Mouse (Mus musculus) lung, adult 2 months (tissue): ENCODE measurements around the gene Igf2bp3.

ENCODE experiments used
- CTCF ChIP-seq: fragments of 200-500 bp; IDR thresholded peaks from 2 replicates; pipeline ENCODE4 v1.5.1; 2011; ENCODE audit warnings: mild to moderate bottlenecking, low read length, control low read depth; ENCODE audit not compliant: insufficient read depth
- POLR2A ChIP-seq: fragments of 200-500 bp; IDR thresholded peaks from 2 replicates; pipeline ENCODE4 v1.6.1; 2011; ENCODE audit warnings: low read depth, mild to moderate bottlenecking, control low read depth, low read length, borderline replicate concordance; ENCODE audit errors: extremely low read depth

DNA sequence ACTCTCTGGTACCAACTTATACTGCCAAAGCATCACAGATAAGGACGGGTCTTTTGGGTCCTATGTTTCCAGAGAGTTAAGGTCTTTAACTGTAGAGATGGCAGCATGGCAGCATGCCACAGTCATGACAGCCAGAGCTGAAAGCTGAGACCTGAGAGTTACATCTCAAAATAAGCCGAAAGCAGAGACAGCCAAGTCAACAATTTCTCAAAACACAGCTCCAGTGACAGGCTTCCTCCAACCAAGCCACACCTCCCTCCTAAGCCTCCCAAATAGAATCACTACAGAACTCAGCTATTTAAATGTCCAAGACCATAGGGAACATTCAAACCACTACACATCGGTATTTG, 58.0 kb downstream of the Igf2bp3 start:
- no peak for TF ChIP-seq CTCF
- TF ChIP-seq POLR2A, result no peak
